Mouse (Mus musculus): ENCODE measurements at regions not wholly inside any gene's neighbourhood (a gene's known extent, or its start where the extent isn't known, plus 50 kb on each side); places are given as distances from the start of the nearest gene placed in this dataset.

GRCm38 (mm10) chr1:57545792-57546685 lies 139.1 kb upstream of the Tyw5 start:
- H3K4me3 ChIP-seq (ENCODE audit: low read depth, low read length) = no peak overlapping the region
- DNase-seq (ENCODE audit: low spot score, missing footprints) (no peak), ATAC-seq (ENCODE audit: low FRiP score) (no peak)
- H3K9ac ChIP-seq (ENCODE audit: low read length) = no peak overlapping the region
- WGBS = 69% methylated on average over 14 of the region's 14 CpGs
- H3K36me3 ChIP-seq (ENCODE audit: control insufficient read depth, insufficient read depth, low read length) = no peaks in the 10 kb centered on the region
- no peak overlapping the region for H3K4me2 ChIP-seq
- no peaks in the 10 kb centered on the region for H3K27me3 ChIP-seq (ENCODE audit: control insufficient read depth, insufficient read depth, low read length)
- no peaks in the 10 kb centered on the region for H3K4me1 ChIP-seq (ENCODE audit: control insufficient read depth, insufficient read depth, low read length)
- no peak overlapping the region for H3K27ac ChIP-seq (ENCODE audit: low read depth, low read length)
- H3K9me3 ChIP-seq (ENCODE audit: control insufficient read depth, low read length) = no peaks in the 10 kb centered on the region

- Histone ChIP-seq H3K27me3 (ENCODE audit: control insufficient read depth, insufficient read depth, low read length) (no peaks in the 10 kb centered on the region), H3K4me1 (ENCODE audit: control insufficient read depth, insufficient read depth, low read length) (no peaks in the 10 kb centered on the region), H3K36me3 (ENCODE audit: control insufficient read depth, insufficient read depth, low read length) (no peaks in the 10 kb centered on the region), H3K9me3 (ENCODE audit: control insufficient read depth, low read length) (no peaks in the 10 kb centered on the region), H3K9ac (ENCODE audit: low read length) (no peak overlapping the region), H3K27ac (ENCODE audit: low read depth, low read length) (no peak overlapping the region), H3K4me3 (ENCODE audit: low read depth, low read length) (no peak overlapping the region), H3K4me2 (no peak overlapping the region)
- 88% methylated on average over 2 of the region's 2 CpGs for WGBS
- DNase-seq (ENCODE audit: low spot score, missing footprints) (no peak), ATAC-seq (ENCODE audit: low FRiP score) (no peak)
Observed at GRCm38 (mm10) chr1:57561517-57561916, 154.6 kb upstream of the Tyw5 start.

- Histone ChIP-seq H3K4me3 (ENCODE audit: low read depth, low read length) (no peak overlapping the region), H3K9ac (ENCODE audit: low read length) (no peak overlapping the region), H3K9me3 (ENCODE audit: control insufficient read depth, low read length) (no peaks in the 10 kb centered on the region; the same call in 1 of the 2 replicates), H3K36me3 (ENCODE audit: control insufficient read depth, insufficient read depth, low read length) (no peaks in the 10 kb centered on the region), H3K27ac (ENCODE audit: low read depth, low read length) (no peak overlapping the region), H3K4me1 (ENCODE audit: control insufficient read depth, insufficient read depth, low read length) (no peaks in the 10 kb centered on the region), H3K27me3 (ENCODE audit: control insufficient read depth, insufficient read depth, low read length) (no peaks in the 10 kb centered on the region), H3K4me2 (no peak overlapping the region)
- WGBS = 73% methylated on average over 5 of the region's 5 CpGs
- no peak for ATAC-seq (ENCODE audit: low FRiP score)
- no peak for DNase-seq (ENCODE audit: low spot score, missing footprints)
Observed at GRCm38 (mm10) chr1:57564676-57565075, 157.8 kb upstream of the Tyw5 start.

GRCm38 (mm10) chr1:57572097-57572496 lies 165.2 kb upstream of the Tyw5 start:
- WGBS = 83% methylated on average over 5 of the region's 5 CpGs
- no peak overlapping the region for H3K4me2 ChIP-seq
- H3K4me1 ChIP-seq (ENCODE audit: control insufficient read depth, insufficient read depth, low read length) = no peaks in the 10 kb centered on the region
- DNase-seq (ENCODE audit: low spot score, missing footprints) = no peak
- H3K36me3 ChIP-seq (ENCODE audit: control insufficient read depth, insufficient read depth, low read length) = no peaks in the 10 kb centered on the region
- H3K9me3 ChIP-seq (ENCODE audit: control insufficient read depth, low read length) = no peaks in the 10 kb centered on the region; the same call in 1 of the 2 replicates
- no peaks in the 10 kb centered on the region for H3K27me3 ChIP-seq (ENCODE audit: control insufficient read depth, insufficient read depth, low read length)
- no peak overlapping the region for H3K4me3 ChIP-seq (ENCODE audit: low read depth, low read length)
- no peak overlapping the region for H3K27ac ChIP-seq (ENCODE audit: low read depth, low read length)
- H3K9ac ChIP-seq (ENCODE audit: low read length) = no peak overlapping the region
- ATAC-seq (ENCODE audit: low FRiP score) = no peak

- Histone ChIP-seq H3K4me2 (no peak overlapping the region), H3K27me3 (ENCODE audit: control insufficient read depth, insufficient read depth, low read length) (no peaks in the 10 kb centered on the region), H3K27ac (ENCODE audit: low read depth, low read length) (no peak overlapping the region), H3K4me3 (ENCODE audit: low read depth, low read length) (no peak overlapping the region), H3K36me3 (ENCODE audit: control insufficient read depth, insufficient read depth, low read length) (no peaks in the 10 kb centered on the region), H3K9me3 (ENCODE audit: control insufficient read depth, low read length) (no peaks in the 10 kb centered on the region), H3K9ac (ENCODE audit: low read length) (no peak overlapping the region), H3K4me1 (ENCODE audit: control insufficient read depth, insufficient read depth, low read length) (no peaks in the 10 kb centered on the region)
- DNase-seq (ENCODE audit: low spot score, missing footprints) (no peak), ATAC-seq (ENCODE audit: low FRiP score) (no peak)
- WGBS = 75% methylated on average over 6 of the region's 6 CpGs
Observed at GRCm38 (mm10) chr1:57573829-57574228, 166.9 kb upstream of the Tyw5 start.

- Histone ChIP-seq H3K27ac (ENCODE audit: low read depth, low read length) (no peak overlapping the region), H3K4me2 (no peak overlapping the region), H3K27me3 (ENCODE audit: control insufficient read depth, insufficient read depth, low read length) (no peaks in the 10 kb centered on the region), H3K36me3 (ENCODE audit: control insufficient read depth, insufficient read depth, low read length) (no peaks in the 10 kb centered on the region), H3K9me3 (ENCODE audit: control insufficient read depth, low read length) (no peaks in the 10 kb centered on the region), H3K9ac (ENCODE audit: low read length) (no peak overlapping the region), H3K4me1 (ENCODE audit: control insufficient read depth, insufficient read depth, low read length) (no peaks in the 10 kb centered on the region), H3K4me3 (ENCODE audit: low read depth, low read length) (no peak overlapping the region)
- WGBS = 98% methylated on average over 6 of the region's 6 CpGs
- DNase-seq (ENCODE audit: low spot score, missing footprints) (no peak), ATAC-seq (ENCODE audit: low FRiP score) (no peak)
Observed at GRCm38 (mm10) chr1:57574530-57574929, 167.6 kb upstream of the Tyw5 start.

GRCm38 (mm10) chr1:57576066-57576753 lies 169.3 kb upstream of the Tyw5 start:
- WGBS = 90% methylated on average over 5 of the region's 5 CpGs
- no peaks in the 10 kb centered on the region for H3K9me3 ChIP-seq (ENCODE audit: control insufficient read depth, low read length)
- ATAC-seq (ENCODE audit: low FRiP score) = no peak

GRCm38 (mm10) chr1:57579086-57579485 lies 172.2 kb upstream of the Tyw5 start:
- DNase-seq (ENCODE audit: low spot score, missing footprints) (no peak), ATAC-seq (ENCODE audit: low FRiP score) (no peak)
- Histone ChIP-seq H3K36me3 (ENCODE audit: control insufficient read depth, insufficient read depth, low read length) (no peaks in the 10 kb centered on the region), H3K27ac (ENCODE audit: low read depth, low read length) (no peak overlapping the region), H3K4me2 (no peak overlapping the region), H3K9me3 (ENCODE audit: control insufficient read depth, low read length) (no peaks in the 10 kb centered on the region), H3K4me1 (ENCODE audit: control insufficient read depth, insufficient read depth, low read length) (no peaks in the 10 kb centered on the region), H3K9ac (ENCODE audit: low read length) (no peak overlapping the region), H3K4me3 (ENCODE audit: low read depth, low read length) (no peak overlapping the region), H3K27me3 (ENCODE audit: control insufficient read depth, insufficient read depth, low read length) (no peaks in the 10 kb centered on the region)
- WGBS = 82% methylated on average over 3 of the region's 3 CpGs

More at GRCm38 (mm10) chr1:57576066-57576753, 169.3 kb upstream of the Tyw5 start:
- DNase-seq (ENCODE audit: low spot score, missing footprints) = no peak
- no peak overlapping the region for H3K9ac ChIP-seq (ENCODE audit: low read length)
- no peak overlapping the region for H3K27ac ChIP-seq (ENCODE audit: low read depth, low read length)
- H3K4me1 ChIP-seq (ENCODE audit: control insufficient read depth, insufficient read depth, low read length) = no peaks in the 10 kb centered on the region
- H3K4me3 ChIP-seq (ENCODE audit: low read depth, low read length) = no peak overlapping the region
- H3K27me3 ChIP-seq (ENCODE audit: control insufficient read depth, insufficient read depth, low read length) = no peaks in the 10 kb centered on the region
- H3K4me2 ChIP-seq = no peak overlapping the region
- no peaks in the 10 kb centered on the region for H3K36me3 ChIP-seq (ENCODE audit: control insufficient read depth, insufficient read depth, low read length)

Data from midbrain, embryonic 11.5 days (tissue).